Mouse (Mus musculus): ENCODE data around the gene Rps6kb2. TPM values are rescaled to one million over a fixed set of nuclear protein-coding genes. Genes with fewer than 3 reads are reported as not detected.
"Not testable (repeated sequence)": the region's sequence is repeated elsewhere in the genome, so short reads cannot be mapped to it uniquely, and the experiment has no call there.

The Rps6kb2 gene
- total RNA-seq, 2 experiments from 2014 or later: 34.0 to 46.8 TPM

GRCm38 (mm10) chr19:4144550-4145498 is 18.3 kb downstream of the Rps6kb2 start:
- Histone ChIP-seq H3K4me3 (no peak overlapping the region), H3K27ac (no peak overlapping the region)
- TF ChIP-seq CTCF (IDR thresholded peaks at IDR 0.05): no peak
- intact Hi-C loops (cut with DNase I): no loop called here
- no peak for DNase-seq (ENCODE audit: extremely low spot score in 1 of 2, low spot score in 2 of 2)

DNA sequence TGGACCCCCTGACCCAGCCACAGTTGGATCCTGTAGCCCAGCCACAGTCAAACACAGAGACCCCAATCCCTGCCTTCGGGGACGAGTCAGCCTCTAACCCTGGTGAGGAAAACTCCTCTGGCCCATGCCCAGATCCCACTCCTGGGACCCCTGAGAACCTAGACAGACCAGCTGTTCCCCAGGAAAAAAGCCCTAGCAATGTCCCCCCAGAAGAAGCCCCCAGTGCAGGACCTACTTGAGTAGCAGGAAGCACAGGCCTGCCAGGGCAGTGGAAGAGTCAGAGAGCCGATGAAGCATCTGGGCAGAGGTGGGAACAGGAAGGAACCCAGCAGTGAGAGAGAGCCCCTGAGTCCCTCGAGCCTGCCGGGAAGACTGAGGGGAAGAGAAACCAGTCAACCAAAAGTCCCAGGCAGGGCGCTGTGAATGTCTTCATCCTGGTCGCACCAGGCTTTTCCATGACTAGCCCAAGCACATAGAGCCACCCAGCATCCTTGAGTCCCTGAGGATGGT is 19.3 kb downstream of the Rps6kb2 start, which contains the start of gene Cabp4:
TSS of gene Cabp4 (minus strand) at position 275 of the 510 bp plus-strand sequence.
- DNase-seq (ENCODE audit: extremely low spot score in 1 of 2, low spot score in 2 of 2): no peak
- Histone ChIP-seq H3K4me3 (no peak within 1 kb of the TSS), H3K27ac (no peak within 1 kb of the TSS)
- intact Hi-C loops (cut with DNase I): no loop called here
- no peak for TF ChIP-seq CTCF (IDR thresholded peaks at IDR 0.05)

DNA sequence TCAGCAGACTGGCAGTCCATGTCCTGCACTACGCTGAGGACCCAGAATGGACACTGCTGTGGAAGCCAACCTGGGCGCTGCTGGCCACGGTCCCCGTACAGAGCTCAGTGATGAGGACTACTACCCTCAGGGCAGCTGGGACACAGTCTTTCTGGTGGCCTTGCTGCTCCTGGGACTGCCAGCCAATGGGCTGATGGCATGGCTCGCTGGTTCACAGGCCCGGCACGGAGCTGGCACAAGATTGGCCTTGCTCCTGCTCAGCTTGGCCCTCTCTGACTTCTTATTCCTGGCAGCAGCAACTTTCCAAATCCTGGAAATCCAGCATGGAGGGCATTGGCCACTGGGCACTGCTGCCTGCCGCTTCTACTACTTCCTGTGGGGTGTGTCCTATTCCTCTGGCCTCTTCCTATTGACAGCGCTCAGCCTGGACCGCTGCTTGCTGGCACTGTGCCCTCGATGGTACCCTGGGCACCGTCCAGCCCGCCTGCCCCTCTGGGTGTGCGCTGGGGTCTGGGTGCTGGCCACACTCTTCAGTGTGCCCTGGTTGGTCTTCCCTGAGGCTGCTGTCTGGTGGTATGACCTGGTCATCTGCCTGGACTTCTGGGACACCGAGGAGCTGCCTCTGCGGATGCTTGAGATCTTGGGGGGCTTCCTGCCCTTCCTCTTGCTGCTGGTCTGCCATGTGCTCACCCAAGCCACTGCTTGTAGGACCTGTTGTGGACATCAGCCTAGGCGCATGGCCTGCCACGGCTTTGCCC is 20.6 kb downstream of the Rps6kb2 start:
- DNase-seq (ENCODE audit: extremely low spot score in 1 of 2, low spot score in 2 of 2): no peak
- intact Hi-C loops (cut with DNase I): no loop called here
- no peak for TF ChIP-seq CTCF (IDR thresholded peaks at IDR 0.05)
- H3K27ac ChIP-seq: no peak overlapping the region
- H3K4me3 ChIP-seq: no peak overlapping the region

GRCm38 (mm10) chr19:4140147-4140546 is 23.0 kb downstream of the Rps6kb2 start:
- intact Hi-C loops (cut with DNase I): no loop called here
- Histone ChIP-seq H3K27ac (no peak overlapping the region), H3K4me3 (no peak overlapping the region)
- DNase-seq (ENCODE audit: extremely low spot score in 1 of 2, low spot score in 2 of 2): no peak
- no peak for TF ChIP-seq CTCF (IDR thresholded peaks at IDR 0.05)

DNA sequence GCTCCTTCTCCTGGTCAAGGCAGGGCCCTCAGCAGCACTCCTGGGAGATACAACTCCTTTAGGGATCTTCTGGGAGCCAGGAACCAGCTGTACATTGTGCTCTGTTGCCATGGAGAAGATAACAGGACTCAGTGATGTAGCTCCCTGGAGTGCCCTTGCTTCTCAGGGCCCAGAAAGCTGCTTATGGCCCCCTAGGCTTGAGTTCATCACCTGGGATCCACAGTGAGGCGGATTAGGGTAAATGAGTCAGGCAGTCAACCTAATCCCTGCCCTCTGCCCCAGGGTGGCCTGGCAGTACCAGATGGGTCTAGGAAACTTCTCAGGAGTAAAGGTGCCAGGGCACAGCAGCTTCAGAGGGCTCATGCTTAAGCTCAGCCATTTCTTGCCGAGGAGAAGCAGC is 23.7 kb downstream of the Rps6kb2 start, which contains the start of gene Gpr152:
TSS of gene Gpr152 (plus strand) at position 342 of the 400 bp plus-strand sequence.
- Histone ChIP-seq H3K4me3 (no peak within 1 kb of the TSS), H3K27ac (no peak within 1 kb of the TSS)
- TF ChIP-seq CTCF (IDR thresholded peaks at IDR 0.05): no peak
- intact Hi-C loops (cut with DNase I): loop anchor here (5.0 kb wide), 1 partner anchor 122 kb away; no protein-coding TSS in a partner anchor
- no peak for DNase-seq (ENCODE audit: extremely low spot score in 1 of 2, low spot score in 2 of 2)

- TF ChIP-seq CTCF (IDR thresholded peaks at IDR 0.05): no peak
- no peak for DNase-seq (ENCODE audit: extremely low spot score in 1 of 2, low spot score in 2 of 2)
- Histone ChIP-seq H3K4me3 (no peak overlapping the region), H3K27ac (no peak overlapping the region)
- intact Hi-C loops (cut with DNase I): loop anchor here (5.0 kb wide), 1 partner anchor 121 kb away; no protein-coding TSS in a partner anchor
Observed at GRCm38 (mm10) chr19:4137913-4138312, 25.2 kb downstream of the Rps6kb2 start.

DNA sequence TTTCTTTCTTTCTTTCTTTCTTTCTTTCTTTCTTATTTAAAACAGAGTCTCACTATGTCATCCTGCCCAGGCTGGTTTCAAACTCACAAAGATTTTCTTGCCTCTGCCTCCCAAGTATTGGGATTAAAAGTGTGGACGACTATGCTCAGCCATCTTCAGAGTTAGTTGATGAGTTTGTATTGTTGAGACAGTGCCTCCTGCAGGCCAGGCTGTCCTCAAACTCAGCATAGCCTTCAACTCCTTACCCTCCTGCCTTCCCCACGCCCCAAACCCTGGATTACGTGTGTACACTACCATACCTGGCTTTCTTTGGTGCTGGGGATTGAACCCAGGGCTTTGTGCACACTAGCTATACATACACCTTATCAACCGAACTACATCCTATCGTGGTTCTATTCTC is 26.7 kb downstream of the Rps6kb2 start:
- Histone ChIP-seq H3K4me3 (no peak overlapping the region), H3K27ac (no peak overlapping the region)
- no peak for TF ChIP-seq CTCF (IDR thresholded peaks at IDR 0.05)
- intact Hi-C loops (cut with DNase I): loop anchor here (5.0 kb wide), 1 partner anchor 119 kb away; no protein-coding TSS in a partner anchor
- DNase-seq (ENCODE audit: extremely low spot score in 1 of 2, low spot score in 2 of 2): no peak

DNA sequence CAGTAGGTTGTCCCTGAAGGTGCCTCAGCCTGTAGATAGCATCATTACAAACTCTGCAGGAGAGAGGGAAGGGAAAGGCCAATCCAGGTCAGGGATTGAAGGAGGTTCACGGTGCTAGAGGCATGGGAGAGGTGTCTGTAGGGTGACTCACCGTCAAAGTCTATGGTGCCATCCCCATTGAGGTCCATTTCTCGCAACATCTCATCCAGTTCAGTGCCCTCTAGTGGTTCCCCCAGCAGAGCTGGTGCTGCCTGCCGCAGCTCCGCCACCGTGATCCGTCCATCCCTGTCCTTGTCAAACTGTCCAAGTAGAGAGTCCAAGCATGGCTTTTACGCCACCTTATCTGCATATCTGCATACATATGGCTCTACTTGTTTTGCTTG is 27.2 kb downstream of the Rps6kb2 start:
- intact Hi-C loops (cut with DNase I): loop anchor here (5.0 kb wide), 1 partner anchor 119 kb away; no protein-coding TSS in a partner anchor
- peak; percentile 54; the same call in 1 of the 2 replicates for TF ChIP-seq CTCF (IDR thresholded peaks at IDR 0.05)
- not testable (repeated sequence) for H3K4me3 ChIP-seq; DNase-seq (ENCODE audit: extremely low spot score in 1 of 2, low spot score in 2 of 2); H3K27ac ChIP-seq

DNA sequence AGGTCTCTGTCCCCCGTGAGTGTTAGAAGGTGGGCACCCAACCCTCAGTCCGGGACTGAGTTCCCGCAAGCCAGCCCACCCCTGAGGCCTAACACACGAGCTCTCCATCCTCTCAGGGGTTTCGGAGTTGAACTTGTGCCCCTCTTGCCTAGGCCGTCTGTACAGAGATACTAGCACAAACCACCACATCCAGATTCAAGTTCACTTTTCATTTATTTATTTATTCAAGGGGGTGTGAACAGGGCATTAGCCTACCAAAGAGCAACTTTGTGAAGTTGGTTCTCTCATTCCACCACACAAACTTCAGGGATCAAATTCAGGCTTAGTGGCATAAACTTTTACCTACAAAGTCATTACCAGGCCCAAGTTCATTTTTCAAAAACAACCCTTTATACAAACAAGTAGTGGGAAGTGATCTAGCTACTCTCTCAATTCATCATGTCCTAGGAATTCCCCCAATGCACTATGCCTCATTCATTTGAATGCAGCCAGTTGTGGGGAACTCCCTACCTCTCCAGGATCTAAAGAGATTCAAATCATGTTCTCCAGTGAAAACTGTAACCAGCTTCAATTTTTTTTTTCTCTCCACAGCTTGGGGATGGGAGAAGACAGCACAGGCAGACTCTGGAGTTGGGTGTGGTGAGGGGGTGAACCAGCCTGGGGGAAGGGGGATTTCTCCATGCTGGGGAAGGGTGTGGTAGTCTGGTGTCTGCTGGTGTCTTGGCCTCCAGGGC is 27.8 kb downstream of the Rps6kb2 start:
- DNase-seq (ENCODE audit: extremely low spot score in 1 of 2, low spot score in 2 of 2); H3K27ac ChIP-seq; H3K4me3 ChIP-seq: not testable (repeated sequence)
- intact Hi-C loops (cut with DNase I): loop anchor here (5.0 kb wide), 1 partner anchor 118 kb away; no protein-coding TSS in a partner anchor

DNA sequence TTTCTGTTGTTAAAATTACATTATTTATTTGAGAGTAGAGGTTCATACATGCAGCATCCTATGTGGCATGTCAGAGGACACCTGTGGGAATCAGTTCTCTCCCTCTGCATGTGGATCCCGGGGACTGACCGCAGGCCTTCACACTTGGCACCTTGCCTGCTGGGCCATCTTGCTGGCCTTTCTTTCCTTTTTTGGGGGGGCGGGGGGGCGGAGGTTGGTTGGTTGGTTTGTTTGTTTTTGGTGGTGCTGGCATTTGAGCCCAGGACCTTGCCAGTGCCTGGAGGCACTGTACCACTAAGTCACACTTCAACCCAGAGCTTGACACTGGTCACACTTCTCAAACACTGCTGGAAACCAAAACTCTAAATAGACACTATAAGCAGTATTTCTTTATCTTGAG is 28.8 kb downstream of the Rps6kb2 start:
- no peak for TF ChIP-seq CTCF (IDR thresholded peaks at IDR 0.05)
- H3K27ac ChIP-seq: no peak overlapping the region
- intact Hi-C loops (cut with DNase I): no loop called here
- no peak overlapping the region for H3K4me3 ChIP-seq
- DNase-seq (ENCODE audit: extremely low spot score in 1 of 2, low spot score in 2 of 2): no peak

DNA sequence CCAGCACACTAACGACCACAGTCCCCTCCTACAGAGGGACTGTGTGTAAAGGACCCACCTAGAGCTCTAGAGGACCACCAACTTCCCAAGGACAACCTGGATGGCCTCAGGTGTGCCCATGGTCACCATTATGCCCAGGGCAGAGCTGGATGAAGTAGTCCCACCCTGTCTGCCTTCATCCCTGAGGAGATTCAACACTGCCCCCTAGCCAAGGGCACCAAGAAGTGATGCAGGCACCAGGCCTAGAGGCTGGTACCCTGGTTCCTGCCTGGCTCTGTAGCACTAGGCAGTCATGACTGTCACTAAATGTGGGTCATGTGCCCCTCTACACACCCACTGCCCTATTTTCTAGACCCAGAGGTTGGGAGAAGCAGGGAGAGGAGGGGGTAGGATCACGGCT is 31.4 kb downstream of the Rps6kb2 start:
- peak; percentile 9; the same call in 1 of the 2 replicates for TF ChIP-seq CTCF (IDR thresholded peaks at IDR 0.05)
- intact Hi-C loops (cut with DNase I): no loop called here
- no peak overlapping the region for H3K27ac ChIP-seq

More for the DNA sequence above, 31.4 kb downstream of the Rps6kb2 start:
- DNase-seq (ENCODE audit: extremely low spot score in 1 of 2, low spot score in 2 of 2): no peak
- H3K4me3 ChIP-seq: no peak overlapping the region

Measured in left cerebral cortex, adult 2 months (tissue).